Mouse (Mus musculus): Measurements from ENCODE around the gene Ssbp2. TPM values are rescaled to one million over a fixed set of nuclear protein-coding genes. Genes with fewer than 3 reads are reported as not detected.

Gene Ssbp2
- polyA plus RNA-seq, 1 experiment from 2014 or later = 96.0 TPM

- Histone ChIP-seq H3K9me3 (replicated peaks; ENCODE audit: control insufficient read depth, low read length) (no peaks in the 10 kb centered on the region), H3K4me2 (no peak overlapping the region), H3K4me3 (ENCODE audit: low read depth, low read length) (no peak overlapping the region), H3K36me3 (ENCODE audit: control insufficient read depth, insufficient read depth, low read length) (no peaks in the 10 kb centered on the region; the same call in 1 of the 2 replicates), H3K9ac (ENCODE audit: low read depth, low read length) (no peak overlapping the region), H3K27me3 (ENCODE audit: control insufficient read depth, insufficient read depth, low read length) (no peaks in the 10 kb centered on the region), H3K4me1 (ENCODE audit: control insufficient read depth, insufficient read depth, low read length) (no peaks in the 10 kb centered on the region), H3K27ac (ENCODE audit: low read depth, low read length) (no peak overlapping the region)
- no peak for ATAC-seq (replicated peaks; ENCODE audit: insufficient number of reproducible peaks, low FRiP score, low TSS enrichment)
- 89% methylated on average over 3 of the region's 3 CpGs for WGBS (ENCODE audit: insufficient replicate concordance)
Observed at GRCm38 (mm10) chr13:91681474-91681873, 221.4 kb downstream of the Ssbp2 start.

GRCm38 (mm10) chr13:91690118-91690517, 230.0 kb downstream of the Ssbp2 start:
- Histone ChIP-seq H3K9ac (ENCODE audit: low read depth, low read length) (no peak overlapping the region), H3K27ac (ENCODE audit: low read depth, low read length) (no peak overlapping the region), H3K4me1 (ENCODE audit: control insufficient read depth, insufficient read depth, low read length) (no peaks in the 10 kb centered on the region), H3K4me2 (no peak overlapping the region), H3K4me3 (ENCODE audit: low read depth, low read length) (no peak overlapping the region), H3K36me3 (ENCODE audit: control insufficient read depth, insufficient read depth, low read length) (peaks cover 2% of the 10 kb centered on the region; the same call in 1 of the 2 replicates), H3K9me3 (replicated peaks; ENCODE audit: control insufficient read depth, low read length) (no peaks in the 10 kb centered on the region), H3K27me3 (ENCODE audit: control insufficient read depth, insufficient read depth, low read length) (no peaks in the 10 kb centered on the region)
- ATAC-seq (replicated peaks; ENCODE audit: insufficient number of reproducible peaks, low FRiP score, low TSS enrichment) = no peak
- WGBS (ENCODE audit: insufficient replicate concordance) = 85% methylated on average over 5 of the region's 5 CpGs

GRCm38 (mm10) chr13:91693615-91694014, 233.5 kb downstream of the Ssbp2 start:
- H3K36me3 ChIP-seq (ENCODE audit: control insufficient read depth, insufficient read depth, low read length) = no peaks in the 10 kb centered on the region
- 47% methylated on average over 7 of the region's 7 CpGs for WGBS (ENCODE audit: insufficient replicate concordance)

DNA sequence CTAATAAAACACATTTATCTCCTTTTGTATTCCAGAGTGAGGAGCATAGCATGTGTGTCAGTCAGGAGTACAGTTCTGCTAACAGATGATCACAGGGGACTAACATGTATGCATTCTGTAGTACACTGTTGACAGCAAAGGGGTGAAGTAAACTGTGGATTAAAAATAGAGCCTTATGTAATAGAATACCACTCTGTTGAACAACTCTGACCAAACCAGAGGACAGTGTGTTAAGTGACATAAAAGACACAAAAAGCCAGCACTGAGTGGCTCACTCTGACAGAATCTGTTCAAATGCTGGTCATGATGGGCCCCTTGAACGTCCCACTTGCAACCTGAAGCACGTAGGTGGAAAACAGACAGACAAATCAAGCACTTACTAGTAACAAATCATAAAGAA, 235.3 kb downstream of the Ssbp2 start:
- Histone ChIP-seq H3K4me1 (ENCODE audit: control insufficient read depth, insufficient read depth, low read length) (no peaks in the 10 kb centered on the region), H3K9me3 (replicated peaks; ENCODE audit: control insufficient read depth, low read length) (no peaks in the 10 kb centered on the region), H3K36me3 (ENCODE audit: control insufficient read depth, insufficient read depth, low read length) (no peaks in the 10 kb centered on the region), H3K4me2 (no peak overlapping the region), H3K4me3 (ENCODE audit: low read depth, low read length) (no peak overlapping the region), H3K27ac (ENCODE audit: low read depth, low read length) (no peak overlapping the region), H3K9ac (ENCODE audit: low read depth, low read length) (no peak overlapping the region), H3K27me3 (ENCODE audit: control insufficient read depth, insufficient read depth, low read length) (no peaks in the 10 kb centered on the region)
- 64% methylated on average over 2 of the region's 2 CpGs for WGBS (ENCODE audit: insufficient replicate concordance)
- ATAC-seq (replicated peaks; ENCODE audit: insufficient number of reproducible peaks, low FRiP score, low TSS enrichment) = no peak

More at GRCm38 (mm10) chr13:91693615-91694014, 233.5 kb downstream of the Ssbp2 start:
- no peak overlapping the region for H3K4me2 ChIP-seq
- H3K9ac ChIP-seq (ENCODE audit: low read depth, low read length) = no peak overlapping the region
- no peak overlapping the region for H3K4me3 ChIP-seq (ENCODE audit: low read depth, low read length)
- no peak for ATAC-seq (replicated peaks; ENCODE audit: insufficient number of reproducible peaks, low FRiP score, low TSS enrichment)
- no peaks in the 10 kb centered on the region for H3K4me1 ChIP-seq (ENCODE audit: control insufficient read depth, insufficient read depth, low read length)
- H3K9me3 ChIP-seq (replicated peaks; ENCODE audit: control insufficient read depth, low read length) = no peaks in the 10 kb centered on the region
- no peaks in the 10 kb centered on the region for H3K27me3 ChIP-seq (ENCODE audit: control insufficient read depth, insufficient read depth, low read length)
- H3K27ac ChIP-seq (ENCODE audit: low read depth, low read length) = no peak overlapping the region

- Histone ChIP-seq H3K9ac (ENCODE audit: low read depth, low read length) (no peak overlapping the region), H3K27me3 (ENCODE audit: control insufficient read depth, insufficient read depth, low read length) (no peaks in the 10 kb centered on the region), H3K4me2 (no peak overlapping the region), H3K4me3 (ENCODE audit: low read depth, low read length) (no peak overlapping the region), H3K36me3 (ENCODE audit: control insufficient read depth, insufficient read depth, low read length) (no peaks in the 10 kb centered on the region), H3K27ac (ENCODE audit: low read depth, low read length) (no peak overlapping the region), H3K9me3 (replicated peaks; ENCODE audit: control insufficient read depth, low read length) (no peaks in the 10 kb centered on the region), H3K4me1 (ENCODE audit: control insufficient read depth, insufficient read depth, low read length) (no peaks in the 10 kb centered on the region)
- ATAC-seq (replicated peaks; ENCODE audit: insufficient number of reproducible peaks, low FRiP score, low TSS enrichment) = 0 out of 2 replicates have a peak, but pooled peaks have one; percentile 22
- 66% methylated on average over 2 of the region's 2 CpGs for WGBS (ENCODE audit: insufficient replicate concordance)
Observed at GRCm38 (mm10) chr13:91696109-91696645, 236.1 kb downstream of the Ssbp2 start.

GRCm38 (mm10) chr13:91697011-91697410, 236.9 kb downstream of the Ssbp2 start:
- no peak for ATAC-seq (replicated peaks; ENCODE audit: insufficient number of reproducible peaks, low FRiP score, low TSS enrichment)

GRCm38 (mm10) chr13:91702337-91702736, 242.3 kb downstream of the Ssbp2 start:
- no peaks in the 10 kb centered on the region for H3K36me3 ChIP-seq (ENCODE audit: control insufficient read depth, insufficient read depth, low read length)
- no peak overlapping the region for H3K9ac ChIP-seq (ENCODE audit: low read depth, low read length)
- H3K4me1 ChIP-seq (ENCODE audit: control insufficient read depth, insufficient read depth, low read length) = no peaks in the 10 kb centered on the region
- 0 out of 2 replicates have a peak, but pooled peaks have one; percentile 31 for ATAC-seq (replicated peaks; ENCODE audit: insufficient number of reproducible peaks, low FRiP score, low TSS enrichment)
- H3K27me3 ChIP-seq (ENCODE audit: control insufficient read depth, insufficient read depth, low read length) = no peaks in the 10 kb centered on the region
- H3K9me3 ChIP-seq (replicated peaks; ENCODE audit: control insufficient read depth, low read length) = no peaks in the 10 kb centered on the region
- no peak overlapping the region for H3K27ac ChIP-seq (ENCODE audit: low read depth, low read length)
- no peak overlapping the region for H3K4me2 ChIP-seq
- H3K4me3 ChIP-seq (ENCODE audit: low read depth, low read length) = no peak overlapping the region
- 42% methylated on average over 6 of the region's 6 CpGs for WGBS (ENCODE audit: insufficient replicate concordance)

More at GRCm38 (mm10) chr13:91697011-91697410, 236.9 kb downstream of the Ssbp2 start:
- no peak overlapping the region for H3K9ac ChIP-seq (ENCODE audit: low read depth, low read length)
- H3K4me3 ChIP-seq (ENCODE audit: low read depth, low read length) = no peak overlapping the region
- H3K27me3 ChIP-seq (ENCODE audit: control insufficient read depth, insufficient read depth, low read length) = no peaks in the 10 kb centered on the region
- H3K9me3 ChIP-seq (replicated peaks; ENCODE audit: control insufficient read depth, low read length) = no peaks in the 10 kb centered on the region
- H3K36me3 ChIP-seq (ENCODE audit: control insufficient read depth, insufficient read depth, low read length) = no peaks in the 10 kb centered on the region
- no peak overlapping the region for H3K4me2 ChIP-seq
- WGBS (ENCODE audit: insufficient replicate concordance) = 49% methylated on average over 3 of the region's 3 CpGs
- no peak overlapping the region for H3K27ac ChIP-seq (ENCODE audit: low read depth, low read length)
- no peaks in the 10 kb centered on the region for H3K4me1 ChIP-seq (ENCODE audit: control insufficient read depth, insufficient read depth, low read length)

GRCm38 (mm10) chr13:91719487-91719886, 259.4 kb downstream of the Ssbp2 start:
- no peak overlapping the region for H3K27ac ChIP-seq (ENCODE audit: low read depth, low read length)
- no peak overlapping the region for H3K4me3 ChIP-seq (ENCODE audit: low read depth, low read length)
- no peaks in the 10 kb centered on the region for H3K27me3 ChIP-seq (ENCODE audit: control insufficient read depth, insufficient read depth, low read length)
- H3K4me1 ChIP-seq (ENCODE audit: control insufficient read depth, insufficient read depth, low read length) = no peaks in the 10 kb centered on the region
- no peaks in the 10 kb centered on the region for H3K36me3 ChIP-seq (ENCODE audit: control insufficient read depth, insufficient read depth, low read length)
- WGBS (ENCODE audit: insufficient replicate concordance) = 86% methylated on average over 6 of the region's 6 CpGs
- no peak for ATAC-seq (replicated peaks; ENCODE audit: insufficient number of reproducible peaks, low FRiP score, low TSS enrichment)
- no peak overlapping the region for H3K9ac ChIP-seq (ENCODE audit: low read depth, low read length)
- no peaks in the 10 kb centered on the region for H3K9me3 ChIP-seq (replicated peaks; ENCODE audit: control insufficient read depth, low read length)
- H3K4me2 ChIP-seq = no peak overlapping the region

DNA sequence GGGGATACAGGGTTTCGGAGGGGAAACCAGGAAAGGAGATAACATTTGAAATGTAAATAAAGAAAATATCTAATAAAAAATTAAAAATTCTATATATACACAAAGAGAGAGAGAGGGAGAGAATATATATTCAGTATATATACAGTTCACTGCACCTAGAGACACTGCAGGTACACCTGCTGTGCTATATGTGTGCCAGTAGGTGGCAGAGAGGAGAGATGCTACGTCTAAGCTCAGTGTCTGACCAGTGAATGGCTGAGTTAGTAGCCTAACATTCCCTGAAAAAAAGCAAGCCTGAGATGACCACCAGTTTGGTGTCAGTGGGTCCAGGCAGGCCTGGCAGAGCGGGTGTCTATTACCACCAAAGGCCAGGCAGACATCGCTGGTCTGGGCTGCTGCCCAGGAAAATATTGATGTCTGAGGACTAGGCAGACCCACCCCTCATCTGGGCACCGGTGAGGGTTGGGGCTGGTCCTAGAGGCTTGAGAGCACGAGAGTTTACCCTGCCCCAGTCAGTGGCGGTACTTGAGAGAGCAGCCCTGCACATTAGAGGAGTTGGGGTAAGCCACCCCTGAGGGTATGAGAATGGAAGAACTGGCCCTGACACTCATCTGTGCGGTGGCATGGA, 263.1 kb downstream of the Ssbp2 start:
- H3K4me2 ChIP-seq = no peak overlapping the region
- no peaks in the 10 kb centered on the region for H3K4me1 ChIP-seq (ENCODE audit: control insufficient read depth, insufficient read depth, low read length)
- no peak overlapping the region for H3K9ac ChIP-seq (ENCODE audit: low read depth, low read length)
- H3K9me3 ChIP-seq (replicated peaks; ENCODE audit: control insufficient read depth, low read length) = no peaks in the 10 kb centered on the region
- no peak overlapping the region for H3K27ac ChIP-seq (ENCODE audit: low read depth, low read length)
- H3K4me3 ChIP-seq (ENCODE audit: low read depth, low read length) = no peak overlapping the region
- H3K27me3 ChIP-seq (ENCODE audit: control insufficient read depth, insufficient read depth, low read length) = no peaks in the 10 kb centered on the region
- 0 out of 2 replicates have a peak, but pooled peaks have one; percentile 14 for ATAC-seq (replicated peaks; ENCODE audit: insufficient number of reproducible peaks, low FRiP score, low TSS enrichment)
- no peaks in the 10 kb centered on the region for H3K36me3 ChIP-seq (ENCODE audit: control insufficient read depth, insufficient read depth, low read length)
- 65% methylated on average over 8 of the region's 8 CpGs for WGBS (ENCODE audit: insufficient replicate concordance)

Measured in heart, embryonic 11.5 days (tissue).